Mouse (Mus musculus): ENCODE measurements at regions not wholly inside any gene's neighbourhood (a gene's known extent, or its start where the extent isn't known, plus 50 kb on each side); places are given as distances from the start of the nearest gene placed in this dataset.

DNA sequence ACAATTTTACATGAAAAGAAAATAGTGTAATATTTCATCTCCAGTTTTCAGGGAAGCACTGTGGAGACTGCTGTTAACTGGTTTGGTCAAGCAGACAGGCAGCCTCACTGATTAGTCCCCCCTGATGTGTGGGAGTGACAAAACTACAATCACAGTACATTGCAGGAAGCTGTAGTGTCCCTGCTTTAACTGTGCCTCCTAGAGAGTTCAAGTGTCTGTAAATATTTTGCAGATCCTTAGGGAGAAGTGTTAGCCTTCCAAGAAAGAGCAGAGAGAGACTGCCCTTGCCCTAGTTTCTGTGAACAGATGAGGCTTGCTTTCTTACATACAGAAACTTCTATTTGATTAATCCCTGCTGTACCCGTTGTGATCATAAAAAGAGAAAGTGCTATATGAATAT is 617.2 kb upstream of the Agtr1b start:
- TF ChIP-seq CTCF (IDR thresholded peaks at IDR 0.05): no peak
- TF ChIP-seq EP300 (IDR thresholded peaks at IDR 0.05): no peak

All from lung, postnatal 0 days (tissue).